Mouse (Mus musculus): ENCODE measurements at regions not wholly inside any gene's neighbourhood (a gene's known extent, or its start where the extent isn't known, plus 50 kb on each side); places are given as distances from the start of the nearest gene placed in this dataset.
A peak's percentile ranks its signal among the peaks of the same experiment; 100 is the strongest.

DNA sequence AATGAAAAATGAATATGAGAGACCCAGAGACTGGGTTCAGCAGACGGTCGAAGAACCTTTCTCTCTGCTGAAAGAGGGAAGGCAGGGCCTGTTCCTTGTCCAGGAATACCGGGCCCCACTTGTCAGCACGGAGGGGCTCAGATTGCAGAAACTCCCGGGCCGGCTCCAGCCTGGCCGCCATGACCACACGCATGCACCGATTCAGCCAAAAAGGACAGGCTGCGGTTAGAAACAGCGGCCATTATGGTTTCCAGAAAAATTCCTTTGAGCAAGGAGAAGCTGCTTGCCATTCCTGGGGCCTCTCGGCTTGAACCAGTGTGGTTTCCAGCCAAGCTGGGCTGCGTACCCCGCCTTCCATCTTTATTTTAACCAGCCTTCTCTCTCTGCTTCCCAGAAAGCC lies 64.7 kb upstream of the Tnrc6c start:
- no peak for ATAC-seq

- ATAC-seq, result no peak
Measured at GRCm38 (mm10) chr11:117592570-117592969, 61.5 kb upstream of the Tnrc6c start.

DNA sequence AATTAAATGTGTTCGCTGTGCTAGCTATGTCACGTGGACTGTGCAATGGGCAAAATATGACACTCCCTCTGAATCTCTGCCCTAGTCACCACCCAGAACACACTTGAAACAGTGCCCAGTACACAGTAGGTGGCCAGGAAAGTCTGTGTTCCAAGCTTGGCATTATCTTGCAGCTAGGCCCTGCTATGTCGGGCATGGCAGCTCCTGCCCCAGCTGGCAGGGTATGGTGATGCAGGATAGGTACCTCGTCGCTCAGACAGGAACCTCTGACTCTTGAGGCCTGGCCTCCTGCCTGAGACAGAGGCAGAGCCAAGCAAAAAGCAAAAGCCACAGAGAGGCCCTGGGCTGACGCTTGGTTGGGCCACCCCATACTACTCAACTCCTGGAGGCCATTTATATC lies 57.9 kb upstream of the Tnrc6c start:
- no peak for ATAC-seq

GRCm38 (mm10) chr11:117597754-117598153 lies 56.3 kb upstream of the Tnrc6c start:
- ATAC-seq, result no peak

DNA sequence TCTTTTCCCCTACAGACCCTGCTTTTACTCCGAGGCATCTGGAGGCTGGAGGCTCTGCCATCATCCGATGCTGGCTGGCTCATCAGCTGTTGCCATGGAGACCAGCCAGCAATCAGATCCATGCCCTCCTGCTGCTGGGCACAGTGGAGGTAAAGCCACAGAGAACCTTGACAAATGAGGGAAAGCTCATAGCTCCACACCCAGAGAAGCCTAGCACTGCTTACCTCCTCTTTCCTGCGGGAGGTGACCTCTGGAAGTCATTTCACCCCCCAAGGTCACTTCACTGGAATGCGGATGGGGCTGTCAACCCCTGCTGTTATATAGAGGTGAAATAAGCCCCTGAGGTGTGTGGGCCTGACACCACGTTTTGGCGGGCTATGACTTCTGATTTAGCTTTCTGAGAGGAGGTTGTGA lies 55.9 kb upstream of the Tnrc6c start:
- no peak for ATAC-seq

DNA sequence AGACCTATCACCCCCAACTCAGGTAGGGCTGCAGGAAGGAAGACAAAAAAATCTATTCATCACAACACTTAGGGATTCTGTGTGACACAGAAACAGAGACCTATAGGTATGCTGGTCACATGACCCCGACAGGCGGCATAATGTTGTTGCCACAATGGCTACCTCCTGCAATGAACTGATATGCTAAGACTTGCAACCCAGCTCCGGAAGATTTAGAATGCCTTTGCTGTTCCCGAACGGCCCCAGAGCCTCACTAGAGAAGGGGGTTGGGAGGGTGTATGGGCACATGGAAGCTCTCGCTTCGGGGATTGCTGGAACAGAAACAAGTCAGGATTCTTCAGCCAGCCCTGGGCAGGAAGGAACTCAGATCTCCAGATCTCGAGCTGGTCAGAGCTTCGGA lies 55.5 kb upstream of the Tnrc6c start:
- ATAC-seq, result peak; percentile 67

GRCm38 (mm10) chr11:117599049-117599787 lies 54.9 kb upstream of the Tnrc6c start:
- ATAC-seq, result peak; percentile 79

GRCm38 (mm10) chr11:117599788-117600263 lies 54.3 kb upstream of the Tnrc6c start:
- no peak for ATAC-seq

GRCm38 (mm10) chr11:117601147-117601546 lies 52.9 kb upstream of the Tnrc6c start:
- no peak for ATAC-seq

- no peak for ATAC-seq
Measured at GRCm38 (mm10) chr11:117604019-117604418, 50.1 kb upstream of the Tnrc6c start.

Measured in inflammation-experienced regulatory T-cells, adult 6 months (primary cell).